Mouse (Mus musculus) embryonic facial prominence, embryonic 11.5 days (tissue): Measurements from ENCODE around the gene Ntpcr. TPM values are rescaled to one million over a fixed set of nuclear protein-coding genes. Genes with fewer than 3 reads are reported as not detected.

Source experiments
- ATAC-seq: fragments of 200-750 bp; cut with Nextera tagmentation; replicated peaks from 2 replicates; pipeline ENCODE4 v1.8.0; 2017; ENCODE audit warnings: low read depth; ENCODE audit not compliant: insufficient number of reproducible peaks, low FRiP score, low TSS enrichment
- DNase-seq: peaks from one replicate; pipeline ENCODE4 v3.0.0-alpha.2; 2015; ENCODE audit warnings: low spot score
- H3K27ac ChIP-seq: fragments of 300-500 bp; sonication (generic); replicated peaks from 2 replicates; pipeline ENCODE4 v1.5.1; 2014; ENCODE audit warnings: mild to moderate bottlenecking, low read depth, low read length, control low read depth
- H3K27me3 ChIP-seq: fragments of 300-500 bp; sonication (generic); 2 replicates; pipeline ENCODE4 v1.6.1; 2014; ENCODE audit warnings: mild to moderate bottlenecking, low read length, moderate library complexity, mixed read lengths; ENCODE audit not compliant: control insufficient read depth, insufficient read depth
- H3K36me3 ChIP-seq: fragments of 300-500 bp; sonication (generic); replicated peaks from 2 replicates; pipeline ENCODE4 v1.6.1; 2014; ENCODE audit warnings: low read depth, mild to moderate bottlenecking, low read length, moderate library complexity, mixed read lengths; ENCODE audit not compliant: control insufficient read depth, insufficient read depth
- H3K4me1 ChIP-seq: fragments of 300-500 bp; sonication (generic); 2 replicates; pipeline ENCODE4 v1.6.1; 2014; ENCODE audit warnings: low read length, mixed read lengths; ENCODE audit not compliant: control insufficient read depth, insufficient read depth
- H3K4me2 ChIP-seq: fragments of 300-500 bp; sonication (generic); 2 replicates; pipeline ENCODE4 v1.6.1; 2014; ENCODE audit warnings: low read depth, mild to moderate bottlenecking, control low read depth, low read length, moderate library complexity
- H3K4me3 ChIP-seq: fragments of 300-500 bp; sonication (generic); 2 replicates; pipeline ENCODE4 v1.5.1; 2014; ENCODE audit warnings: low read depth, low read length, control low read depth
- H3K9ac ChIP-seq: fragments of 300-500 bp; sonication (generic); replicated peaks from 2 replicates; pipeline ENCODE4 v1.6.1; 2014; ENCODE audit warnings: mild to moderate bottlenecking, control low read depth, low read length
- H3K9me3 ChIP-seq: fragments of 300-500 bp; sonication (generic); replicated peaks from 2 replicates; pipeline ENCODE4 v1.6.1; 2016; ENCODE audit warnings: mild to moderate bottlenecking, low read length, inconsistent platforms, mixed read lengths; ENCODE audit not compliant: control insufficient read depth
- WGBS: fragments of 180-500 bp; shearing (Covaris S2); extraction: QIAGEN DNeasy Blood & Tissue Kit; methylation state at CpG from one replicate; pipeline ENCODE4 v1.1.7; 2014; 5-methylcytosine and 5-hydroxymethylcytosine counted together
- polyA plus RNA-seq: library from polyadenylated mRNA; unstranded; fragments of >200 nt; fragmentation: Nextera tagmentation; extraction: Ambion mirVana; gene quantifications from 2 replicates; pipeline ENCODE4 v1.2.1, GENCODE M21; 2014

Gene Ntpcr
- polyA plus RNA-seq, 1 experiment from 2014 or later, result 23.8 TPM

- WGBS, result 77% methylated on average over 8 of the region's 8 CpGs
- H3K36me3 ChIP-seq, result no peaks in the 10 kb centered on the region
- H3K27ac ChIP-seq, result no peak overlapping the region
- H3K4me1 ChIP-seq, result no peaks in the 10 kb centered on the region
- H3K9me3 ChIP-seq, result no peaks in the 10 kb centered on the region
- H3K9ac ChIP-seq, result no peak overlapping the region
- no peak overlapping the region for H3K4me3 ChIP-seq
- no peaks in the 10 kb centered on the region for H3K27me3 ChIP-seq
- H3K4me2 ChIP-seq, result no peak overlapping the region
- no peak for ATAC-seq
- no peak for DNase-seq
These were observed 17.6 kb downstream of the Ntpcr start for GRCm38 (mm10) chr8:125747390-125747789.

GRCm38 (mm10) chr8:125750846-125751245 is 21.1 kb downstream of the Ntpcr start:
- Histone ChIP-seq H3K27ac (no peak overlapping the region), H3K9me3 (no peaks in the 10 kb centered on the region), H3K4me2 (no peak overlapping the region), H3K27me3 (no peaks in the 10 kb centered on the region), H3K36me3 (no peaks in the 10 kb centered on the region), H3K4me1 (no peaks in the 10 kb centered on the region), H3K9ac (no peak overlapping the region), H3K4me3 (no peak overlapping the region)
- DNase-seq (no peak), ATAC-seq (no peak)
- 66% methylated on average over 8 of the region's 8 CpGs for WGBS

GRCm38 (mm10) chr8:125755896-125756295 is 26.1 kb downstream of the Ntpcr start:
- Histone ChIP-seq H3K36me3 (no peaks in the 10 kb centered on the region), H3K9ac (no peak overlapping the region), H3K4me3 (no peak overlapping the region), H3K9me3 (no peaks in the 10 kb centered on the region), H3K27ac (no peak overlapping the region), H3K27me3 (no peaks in the 10 kb centered on the region), H3K4me1 (no peaks in the 10 kb centered on the region), H3K4me2 (no peak overlapping the region)
- 81% methylated on average over 8 of the region's 8 CpGs for WGBS
- ATAC-seq, result no peak
- no peak for DNase-seq

- Histone ChIP-seq H3K4me1 (no peaks in the 10 kb centered on the region), H3K27ac (no peak overlapping the region), H3K9ac (no peak overlapping the region; the same call in 1 of the 2 replicates), H3K4me3 (no peak overlapping the region), H3K4me2 (no peak overlapping the region), H3K9me3 (no peaks in the 10 kb centered on the region), H3K36me3 (no peaks in the 10 kb centered on the region), H3K27me3 (no peaks in the 10 kb centered on the region)
- no peak for DNase-seq
- 0 out of 2 replicates have a peak, but pooled peaks have one; percentile 45 for ATAC-seq
- 43% methylated on average over 9 of the region's 9 CpGs for WGBS
These were observed 26.8 kb downstream of the Ntpcr start for GRCm38 (mm10) chr8:125756391-125757105.

GRCm38 (mm10) chr8:125757106-125757496 is 27.3 kb downstream of the Ntpcr start:
- Histone ChIP-seq H3K9me3 (no peaks in the 10 kb centered on the region), H3K27ac (no peak overlapping the region), H3K27me3 (no peaks in the 10 kb centered on the region), H3K4me2 (no peak overlapping the region), H3K36me3 (no peaks in the 10 kb centered on the region), H3K4me3 (no peak overlapping the region), H3K9ac (no peak overlapping the region), H3K4me1 (no peaks in the 10 kb centered on the region)
- 86% methylated on average over 1 of the region's 1 CpGs for WGBS
- DNase-seq (no peak), ATAC-seq (no peak)

GRCm38 (mm10) chr8:125759022-125759421 is 29.3 kb downstream of the Ntpcr start:
- no peak overlapping the region for H3K27ac ChIP-seq
- ATAC-seq, result no peak
- no peak overlapping the region for H3K4me3 ChIP-seq
- peaks cover 2% of the 10 kb centered on the region; the same call in 1 of the 2 replicates for H3K9me3 ChIP-seq
- DNase-seq, result peak; percentile 21
- H3K36me3 ChIP-seq, result no peaks in the 10 kb centered on the region
- no peaks in the 10 kb centered on the region for H3K27me3 ChIP-seq
- no peak overlapping the region for H3K4me2 ChIP-seq
- H3K4me1 ChIP-seq, result no peaks in the 10 kb centered on the region
- no peak overlapping the region for H3K9ac ChIP-seq
- WGBS, result 48% methylated on average over 10 of the region's 10 CpGs

- H3K4me3 ChIP-seq, result no peak overlapping the region
- H3K9ac ChIP-seq, result no peak overlapping the region
- no peaks in the 10 kb centered on the region for H3K4me1 ChIP-seq
- DNase-seq (no peak), ATAC-seq (no peak)
- H3K4me2 ChIP-seq, result no peak overlapping the region
- no peak overlapping the region for H3K27ac ChIP-seq
- peaks cover 2% of the 10 kb centered on the region; the same call in 1 of the 2 replicates for H3K9me3 ChIP-seq
- no peaks in the 10 kb centered on the region for H3K36me3 ChIP-seq
- H3K27me3 ChIP-seq, result no peaks in the 10 kb centered on the region
- WGBS, result 87% methylated on average over 16 of the region's 16 CpGs
These were observed 33.5 kb downstream of the Ntpcr start for GRCm38 (mm10) chr8:125763066-125763786.

- 87% methylated on average over 10 of the region's 10 CpGs for WGBS
- H3K27ac ChIP-seq, result no peak overlapping the region
These were observed 38.3 kb downstream of the Ntpcr start for GRCm38 (mm10) chr8:125768079-125768478.

More at GRCm38 (mm10) chr8:125768079-125768478, 38.3 kb downstream of the Ntpcr start:
- DNase-seq, result no peak
- peaks cover 2% of the 10 kb centered on the region; the same call in 1 of the 2 replicates for H3K9me3 ChIP-seq
- no peaks in the 10 kb centered on the region for H3K4me1 ChIP-seq
- no peaks in the 10 kb centered on the region for H3K36me3 ChIP-seq
- H3K4me3 ChIP-seq, result no peak overlapping the region
- no peaks in the 10 kb centered on the region for H3K27me3 ChIP-seq
- no peak overlapping the region for H3K4me2 ChIP-seq
- ATAC-seq, result no peak
- H3K9ac ChIP-seq, result no peak overlapping the region
